Mouse (Mus musculus) adrenal gland, adult 2 months (tissue): Measurements from ENCODE around the gene Morn1. TPM values are rescaled to one million over a fixed set of nuclear protein-coding genes. Genes with fewer than 3 reads are reported as not detected.

Source experiments
- DNase-seq: peaks from one replicate; pipeline ENCODE4 v3.0.0; 2021
- polyA plus RNA-seq: library from polyadenylated mRNA; depleted of rRNA; stranded (reverse); fragments of >200 nt; gene quantifications from 2 replicates; pipeline ENCODE4 v1.2.3, GENCODE M21; 2012
- total RNA-seq, 2 experiments: library from RNA; stranded (reverse); gene quantifications; 2 replicates each; pipeline ENCODE4 v1.2.3; 2021

Gene Morn1
- total and polyA plus RNA-seq, 3 experiments = 5.5 to 18.8 (median 5.9) TPM

DNA sequence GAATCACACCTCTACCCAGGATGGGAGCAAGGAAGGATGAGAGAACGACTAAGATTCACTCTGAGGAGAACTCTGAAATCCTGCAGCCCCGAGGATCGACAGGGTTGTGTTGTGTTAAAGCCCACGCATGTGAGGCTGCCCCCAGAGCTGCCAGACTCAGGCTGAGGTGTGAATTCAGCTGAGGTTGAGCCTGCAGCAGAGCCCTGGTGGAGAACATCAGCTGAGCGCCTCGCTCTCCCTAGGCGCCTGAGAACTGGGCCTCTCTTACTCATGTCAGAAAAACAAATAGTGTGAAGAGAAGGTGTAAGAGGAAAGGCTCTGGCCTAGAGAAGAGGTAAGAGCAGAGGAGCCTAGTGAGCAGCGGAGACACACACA lies 72.2 kb downstream of the Morn1 start:
- DNase-seq = no peak

DNA sequence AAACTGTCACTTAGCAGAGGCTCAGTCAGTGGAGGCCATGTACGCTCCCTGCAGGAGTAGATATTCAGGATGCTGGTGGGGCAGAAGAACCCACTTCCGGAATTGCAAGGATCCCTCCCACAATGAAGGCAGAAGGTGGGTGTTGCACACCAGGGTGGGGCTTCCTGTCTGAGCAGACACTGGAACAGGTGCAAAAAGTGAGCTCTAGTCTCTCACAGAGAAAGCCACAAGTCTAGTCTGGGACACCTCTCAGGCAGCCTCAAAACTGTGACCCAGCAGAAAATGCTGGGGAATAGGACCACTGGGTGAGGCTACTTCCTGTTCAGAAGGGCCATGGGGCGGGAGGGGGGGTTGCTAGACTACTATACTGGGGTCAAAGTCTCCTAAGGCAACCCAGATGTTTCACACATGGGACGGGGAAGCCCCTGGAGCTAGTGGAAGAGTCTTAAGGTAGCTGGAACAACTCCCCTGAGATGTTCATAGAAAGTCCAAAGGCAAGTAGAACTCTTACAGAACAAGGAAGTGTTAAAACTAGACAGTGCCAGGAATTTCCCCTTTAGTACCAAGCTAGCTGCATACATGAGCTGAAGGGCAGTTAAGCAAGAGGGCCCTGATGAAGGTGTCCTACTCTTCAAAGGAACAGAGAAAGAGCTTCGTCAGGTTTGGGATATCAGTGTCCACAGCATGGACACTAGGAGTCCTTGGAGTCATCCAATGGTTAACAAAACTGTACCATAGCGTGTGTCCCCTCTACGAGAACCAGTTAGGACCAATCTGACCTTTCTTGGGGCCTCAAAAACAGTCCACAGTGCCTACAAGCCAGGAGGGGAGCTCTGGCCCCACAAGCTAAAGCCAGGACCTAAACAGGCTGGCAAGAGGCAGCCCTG lies 76.3 kb downstream of the Morn1 start:
- no peak for DNase-seq

DNA sequence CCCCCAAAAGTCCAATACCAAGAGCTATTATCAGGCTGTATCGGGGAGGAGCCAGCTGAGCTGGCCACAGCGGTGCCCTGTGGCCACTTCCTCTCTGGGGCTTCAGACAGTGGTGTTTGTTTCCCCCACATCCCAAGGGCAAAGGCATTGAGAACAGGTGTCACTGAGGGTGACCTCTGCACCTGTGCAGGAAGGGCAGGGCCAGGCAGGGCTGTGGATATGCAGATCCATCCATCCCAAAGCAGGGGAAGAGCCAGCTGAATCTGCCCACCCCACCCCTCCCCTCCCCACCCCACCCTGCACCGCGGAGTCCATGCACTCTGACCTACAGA lies 76.9 kb downstream of the Morn1 start:
- DNase-seq = no peak

DNA sequence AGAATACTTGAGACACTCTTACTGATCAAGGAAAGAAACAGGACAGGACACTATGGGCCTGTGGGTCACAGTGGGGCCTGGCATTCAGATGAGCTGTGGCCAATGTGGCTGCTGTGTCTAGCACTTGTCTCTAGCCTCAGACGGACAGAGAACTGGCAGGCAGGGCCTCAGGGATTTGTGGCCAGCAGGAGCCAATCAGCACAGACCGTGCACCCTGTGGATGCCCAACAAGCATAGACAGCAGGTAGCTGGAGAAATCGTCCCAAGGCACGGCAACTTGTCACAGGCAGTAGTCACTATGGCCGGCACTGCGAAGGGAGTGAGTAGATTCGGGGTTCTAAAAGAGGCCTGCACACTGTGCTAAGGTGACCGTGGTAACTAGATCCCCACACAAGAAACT lies 77.3 kb downstream of the Morn1 start:
- DNase-seq = no peak

DNA sequence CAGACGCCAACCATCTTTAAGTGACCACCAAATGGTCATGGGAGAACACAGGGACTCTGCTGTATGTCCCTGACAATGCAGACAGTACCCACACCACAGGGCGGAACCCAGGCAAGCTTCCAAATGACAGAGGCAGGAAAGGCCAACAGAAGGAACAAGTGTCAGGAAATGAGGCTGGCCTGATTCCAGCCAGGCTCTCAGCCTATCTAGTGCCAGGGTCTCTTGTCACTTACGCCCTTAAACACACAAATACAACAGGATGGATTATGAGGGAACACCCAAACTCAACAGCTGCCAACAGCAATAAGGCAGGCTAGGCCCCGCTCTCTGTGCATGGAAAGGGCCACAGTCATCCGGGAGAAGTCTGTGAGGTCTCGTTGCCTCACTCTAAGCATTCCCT lies 78.2 kb downstream of the Morn1 start:
- peak; percentile 78 for DNase-seq

DNA sequence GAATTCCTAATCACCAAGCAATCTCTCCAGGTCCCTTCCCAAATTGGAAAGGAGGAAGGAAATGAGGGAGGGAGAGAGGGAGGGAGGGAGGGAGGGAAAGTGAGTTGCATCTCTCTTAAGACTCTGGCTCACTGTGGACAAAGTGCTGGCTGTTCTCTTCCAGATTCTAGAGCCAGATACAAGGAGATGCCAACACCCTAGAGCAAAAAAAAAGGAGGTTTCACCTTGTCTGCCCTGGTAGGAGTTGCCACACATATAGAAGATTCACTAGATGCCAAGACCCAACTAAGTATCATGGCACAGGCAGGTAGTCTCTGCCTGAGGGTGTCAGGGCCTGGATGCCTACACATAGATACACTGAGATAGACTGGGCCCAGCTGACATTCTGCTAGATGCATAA lies 79.5 kb downstream of the Morn1 start:
- no peak for DNase-seq

DNA sequence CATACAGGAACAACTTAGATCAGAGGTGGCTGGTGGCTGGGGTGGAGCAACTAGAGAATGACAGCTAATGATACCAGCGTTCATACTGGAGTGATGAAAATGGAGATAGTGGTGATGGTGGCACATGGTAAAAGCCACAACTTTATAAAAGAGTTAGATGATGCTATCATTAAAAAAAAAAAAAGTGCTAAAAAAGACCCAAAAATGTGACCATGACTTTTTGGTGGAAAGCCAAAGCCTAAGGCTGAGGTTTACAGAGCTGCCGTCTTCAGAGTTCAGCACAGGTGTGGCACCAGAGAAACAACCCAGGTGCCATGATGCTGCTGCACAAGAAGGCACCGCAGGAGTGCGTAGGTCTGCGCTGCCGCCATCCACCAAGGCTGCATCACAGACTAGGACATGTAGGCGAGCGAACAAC lies 82.5 kb downstream of the Morn1 start:
- no peak for DNase-seq

DNA sequence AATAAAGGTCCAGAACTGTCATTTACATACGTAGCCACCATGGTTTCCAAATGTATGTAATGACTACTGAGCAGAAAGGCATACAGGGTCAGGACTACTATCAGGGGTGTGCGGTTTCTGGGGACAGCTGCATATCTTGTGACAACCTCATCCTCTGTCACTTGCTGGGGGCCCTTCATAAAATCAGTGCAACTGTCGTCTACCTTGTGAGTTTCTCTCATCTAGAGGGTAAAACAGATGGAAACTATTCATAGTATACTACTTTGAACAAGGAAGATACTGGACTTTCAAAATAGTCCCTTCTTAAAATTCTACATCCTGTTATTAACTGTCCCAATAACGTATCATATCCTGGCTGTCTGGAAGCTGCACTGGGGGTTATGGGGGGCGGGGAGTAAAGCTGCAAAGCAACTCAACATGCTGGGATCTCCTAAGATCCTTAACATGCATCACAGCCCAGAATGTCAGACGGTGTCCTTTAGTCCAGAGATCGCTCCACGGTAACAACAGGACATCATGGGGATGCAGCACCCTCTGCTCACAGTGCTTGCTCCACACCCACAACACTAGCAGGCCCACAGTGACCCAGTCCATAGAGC lies 84.3 kb downstream of the Morn1 start:
- no peak for DNase-seq

DNA sequence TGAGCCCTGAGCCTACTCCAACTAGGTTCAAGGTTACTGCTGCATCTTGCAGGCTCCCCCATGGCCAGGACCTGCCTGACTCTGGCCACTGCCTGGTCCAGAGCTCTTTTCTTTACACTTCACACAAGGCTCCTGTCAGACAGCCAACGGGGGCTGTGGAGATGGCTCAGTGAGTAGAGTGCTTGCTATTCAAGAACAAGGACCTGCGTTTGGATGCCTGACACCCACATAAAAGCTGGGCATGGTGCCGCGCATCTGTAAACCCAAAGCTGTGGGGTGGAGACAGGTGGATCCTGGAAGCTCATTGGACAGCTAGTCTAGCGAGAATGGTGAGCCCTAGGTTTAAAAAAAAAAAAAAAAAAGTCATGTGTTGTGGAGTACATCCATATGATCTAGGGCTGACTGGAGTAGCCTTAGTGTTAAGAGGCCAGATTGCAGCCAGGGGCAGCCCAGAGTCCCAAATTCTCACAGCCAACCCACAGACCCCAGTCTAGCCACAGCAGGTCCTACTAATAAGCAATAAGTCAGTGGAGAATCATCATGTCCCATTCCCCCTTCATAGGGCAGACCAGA lies 85.7 kb downstream of the Morn1 start:
- no peak for DNase-seq

DNA sequence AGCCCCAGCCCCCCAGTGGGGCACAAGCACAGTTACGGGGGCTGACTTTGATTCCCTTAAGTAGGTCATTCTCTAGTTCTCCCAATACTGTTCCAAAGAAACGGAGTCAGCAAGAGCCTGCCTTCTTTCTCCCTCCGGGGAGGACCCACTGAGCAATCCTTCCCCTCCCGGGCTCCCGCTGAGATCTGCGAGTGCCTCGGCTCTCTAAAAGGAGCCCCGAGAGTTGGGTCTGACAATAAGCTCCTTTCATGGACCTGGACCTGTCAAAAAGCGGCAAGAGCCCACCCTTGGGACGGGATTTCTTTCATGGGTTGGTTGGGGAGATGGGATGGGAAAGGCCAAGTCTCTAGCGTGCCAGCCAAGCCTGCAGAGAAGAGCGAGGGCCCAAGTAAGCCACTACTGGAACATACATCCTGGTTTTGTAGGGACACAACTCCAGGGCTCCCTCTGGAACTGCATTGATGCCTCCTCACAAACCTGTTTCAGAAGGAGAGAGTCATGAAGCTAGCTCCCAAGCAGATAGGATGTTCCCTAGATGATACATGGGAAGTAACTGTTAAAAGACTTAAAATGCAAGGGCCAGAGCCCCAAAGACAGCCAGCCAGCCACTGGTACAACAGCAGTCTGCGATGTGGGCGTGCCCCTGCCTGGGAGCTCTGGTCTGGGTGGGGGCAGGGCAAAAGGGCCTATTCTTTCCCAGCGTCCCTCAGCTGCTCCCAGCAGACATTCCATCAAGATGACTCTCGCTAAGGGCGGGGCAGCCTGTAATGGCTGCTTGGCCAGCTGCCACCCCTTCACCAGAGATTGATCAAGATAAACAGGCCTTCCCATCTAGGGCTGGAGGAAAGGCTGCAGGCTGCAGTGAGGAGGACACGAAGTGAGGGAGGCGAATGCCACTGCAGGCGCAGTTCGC lies 86.8 kb downstream of the Morn1 start:
- peak; percentile 97 for DNase-seq

DNA sequence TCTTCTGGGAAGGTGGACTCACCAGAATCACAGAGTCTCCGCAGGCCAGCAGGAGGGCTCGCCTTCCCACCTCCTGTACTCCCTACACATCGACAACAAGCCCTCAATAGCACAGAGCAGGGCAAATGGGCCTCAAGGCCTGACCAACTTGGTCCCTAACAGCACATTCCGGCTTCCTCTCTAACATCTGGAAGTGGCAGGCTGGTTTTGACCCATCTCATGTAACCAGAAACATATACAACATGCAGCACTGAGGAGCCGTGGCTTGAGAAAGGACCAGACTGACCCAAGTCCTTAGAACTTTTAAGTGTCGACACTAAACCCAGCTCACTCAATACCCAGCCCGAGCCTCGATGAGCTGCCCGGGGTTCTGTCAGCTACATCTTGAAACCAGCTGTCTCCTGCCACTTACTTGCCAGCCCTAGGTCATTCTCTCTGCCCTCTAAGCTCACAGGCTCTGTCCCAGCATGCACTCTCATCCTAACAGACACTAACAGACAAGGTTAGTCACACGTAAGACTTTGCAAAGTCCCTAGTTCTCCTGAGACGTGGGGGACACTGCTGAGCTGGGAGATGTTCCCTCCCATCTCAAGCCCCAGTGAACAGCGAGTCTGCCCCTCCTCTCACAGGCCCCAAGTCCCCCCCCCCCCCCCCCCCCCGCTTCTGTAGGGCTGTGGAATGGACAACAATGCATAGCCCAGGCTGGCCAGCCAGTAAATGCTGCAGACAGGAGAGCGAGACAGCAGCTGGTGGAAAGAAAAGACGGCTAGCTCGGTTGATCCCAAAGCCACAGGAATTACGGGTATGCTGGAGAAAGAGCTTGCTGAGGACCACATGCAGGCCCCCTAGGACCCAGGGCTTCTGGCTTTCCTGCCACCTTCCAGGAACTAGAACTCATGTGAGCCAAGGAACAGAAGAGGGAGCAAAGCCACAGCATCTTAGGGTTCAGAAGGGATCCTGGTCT lies 87.7 kb downstream of the Morn1 start:
- no peak for DNase-seq

DNA sequence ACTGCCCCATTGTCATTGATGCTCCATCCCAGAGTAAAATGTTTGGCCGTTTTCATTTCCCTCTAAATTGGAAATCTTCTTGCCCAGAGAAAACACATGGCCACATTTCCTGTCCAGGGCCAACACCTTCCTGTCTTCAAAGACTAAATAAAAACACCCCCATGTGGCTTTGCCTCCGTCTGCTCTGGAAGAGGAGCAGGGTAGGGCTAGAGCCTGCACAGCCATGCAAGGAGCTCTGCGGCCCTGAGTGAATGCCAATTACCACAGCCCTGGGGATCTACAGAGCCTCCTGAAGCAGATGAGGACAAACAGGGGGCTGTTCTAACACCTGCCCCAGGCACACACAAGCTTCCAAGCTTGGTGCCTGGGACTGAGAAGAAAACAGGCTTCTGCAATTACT lies 89.8 kb downstream of the Morn1 start:
- no peak for DNase-seq

DNA sequence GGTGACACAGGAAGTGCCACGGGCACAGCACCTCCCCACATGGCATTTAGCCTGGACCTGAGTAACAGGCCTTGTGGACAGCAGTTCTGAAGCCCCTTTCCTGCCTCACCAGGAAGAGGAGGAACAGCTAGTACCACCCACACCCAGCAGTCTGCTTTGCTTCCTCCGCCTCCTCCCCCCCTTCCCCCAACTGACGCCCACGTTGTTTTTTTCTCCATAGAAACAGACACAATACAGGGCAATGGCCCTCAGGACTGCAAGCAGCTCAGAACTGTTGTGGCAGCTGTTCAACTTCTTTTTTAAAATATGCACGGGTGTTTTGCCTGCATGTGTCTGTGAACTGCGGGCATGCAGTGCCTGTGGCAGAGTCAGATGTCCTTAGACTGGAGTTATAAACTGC lies 91.9 kb downstream of the Morn1 start:
- peak; percentile 76 for DNase-seq

DNA sequence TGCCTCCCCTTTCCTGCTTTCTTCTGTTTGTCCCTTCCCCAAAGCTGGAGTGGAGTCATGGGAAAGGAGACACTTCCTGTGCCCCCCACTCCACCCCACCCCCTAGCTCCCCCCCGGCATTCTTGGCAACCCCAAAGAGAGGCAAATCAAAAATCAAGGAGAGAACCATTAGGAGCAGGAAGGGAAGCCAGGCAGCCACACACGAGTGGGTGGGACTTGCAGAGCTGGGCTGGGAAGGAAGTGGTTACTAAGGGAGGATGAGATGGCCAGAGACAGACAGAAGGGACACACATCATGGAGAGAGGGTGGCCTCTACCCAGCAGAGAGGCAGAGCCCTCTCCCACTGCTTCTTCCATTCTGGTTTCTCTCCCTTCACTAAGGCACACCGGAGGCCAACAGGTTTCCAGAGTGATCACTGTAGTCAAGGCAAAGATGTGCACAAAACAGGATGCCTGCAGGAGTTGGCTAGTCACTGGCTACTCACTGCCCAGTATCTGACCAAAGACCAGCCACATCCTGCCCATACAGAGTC lies 92.7 kb downstream of the Morn1 start:
- no peak for DNase-seq

DNA sequence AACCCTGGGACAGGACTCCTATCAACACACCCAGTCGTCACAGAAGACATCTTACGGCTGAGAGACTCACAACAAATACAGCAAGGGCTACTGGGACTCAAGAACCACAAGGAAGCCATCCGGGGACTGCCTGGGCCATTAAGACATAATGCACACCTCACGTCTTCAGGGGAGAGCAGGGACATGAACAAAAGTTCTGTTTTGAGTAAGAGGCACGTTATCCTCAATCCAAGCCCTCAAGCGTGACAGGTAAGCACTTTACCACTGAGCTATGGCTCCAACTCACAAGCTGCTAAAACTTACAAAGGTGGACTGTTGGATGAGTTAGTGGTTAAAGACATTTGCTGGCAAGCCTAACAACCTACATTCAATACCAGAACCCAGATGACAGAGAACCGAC lies 96.8 kb downstream of the Morn1 start:
- no peak for DNase-seq

DNA sequence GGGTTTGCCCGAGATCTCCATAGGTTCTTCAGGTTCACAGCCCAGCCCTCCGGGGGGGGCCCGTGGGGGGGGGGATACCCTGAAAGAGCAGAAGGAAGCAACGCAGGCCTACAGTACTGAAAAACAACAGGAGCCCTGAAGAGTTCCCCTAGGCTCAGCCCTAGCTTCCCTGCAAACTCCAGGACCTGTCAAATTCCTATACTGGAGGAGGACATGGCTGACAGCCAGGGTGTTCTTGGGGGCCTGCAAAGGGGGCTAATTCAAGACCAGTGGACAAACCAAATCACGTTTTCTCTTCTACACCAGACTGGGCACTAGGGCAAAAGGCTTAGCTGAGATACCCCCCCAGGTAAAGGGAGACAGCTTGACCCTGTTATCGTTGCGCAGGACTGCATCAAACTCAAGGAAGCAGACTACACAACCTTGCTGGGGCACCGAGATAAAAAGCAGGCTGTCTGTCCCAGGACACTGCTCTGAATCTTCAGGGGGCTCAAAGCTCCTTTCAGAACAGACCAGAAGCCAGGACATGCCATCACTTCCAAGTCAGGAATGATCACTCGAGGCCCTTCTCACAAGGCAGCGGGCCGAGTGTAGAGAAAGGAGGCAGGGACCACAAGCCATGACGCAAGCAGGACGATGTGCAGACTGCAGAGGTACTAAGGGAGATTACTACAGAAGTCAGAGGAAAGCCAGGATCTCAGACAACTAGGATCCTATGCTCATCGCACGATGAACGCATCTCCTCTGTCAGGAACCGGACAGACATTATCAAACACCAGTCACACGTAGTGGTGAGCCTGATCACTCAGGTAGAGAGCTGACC lies 98.1 kb downstream of the Morn1 start:
- no peak for DNase-seq

DNA sequence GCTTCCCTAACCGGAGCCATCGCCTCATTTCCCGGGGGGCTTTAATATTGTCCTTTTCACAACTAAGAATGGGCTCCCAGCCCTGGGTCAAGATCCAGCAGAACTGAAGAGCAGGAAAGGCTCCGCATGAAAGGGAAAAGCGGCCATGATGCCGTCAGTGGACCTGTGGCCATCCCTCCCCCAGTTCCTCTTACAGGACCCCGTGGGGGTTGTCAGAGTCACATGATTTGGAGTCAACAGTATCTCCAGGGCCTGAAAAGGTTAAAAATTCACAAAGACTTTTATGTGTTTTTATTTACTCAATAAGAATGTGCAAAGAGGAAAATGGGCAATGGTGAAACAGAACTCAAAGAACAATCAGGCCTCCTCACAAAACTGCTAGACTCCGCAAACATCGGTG lies 99.5 kb downstream of the Morn1 start:
- DNase-seq = no peak

DNA sequence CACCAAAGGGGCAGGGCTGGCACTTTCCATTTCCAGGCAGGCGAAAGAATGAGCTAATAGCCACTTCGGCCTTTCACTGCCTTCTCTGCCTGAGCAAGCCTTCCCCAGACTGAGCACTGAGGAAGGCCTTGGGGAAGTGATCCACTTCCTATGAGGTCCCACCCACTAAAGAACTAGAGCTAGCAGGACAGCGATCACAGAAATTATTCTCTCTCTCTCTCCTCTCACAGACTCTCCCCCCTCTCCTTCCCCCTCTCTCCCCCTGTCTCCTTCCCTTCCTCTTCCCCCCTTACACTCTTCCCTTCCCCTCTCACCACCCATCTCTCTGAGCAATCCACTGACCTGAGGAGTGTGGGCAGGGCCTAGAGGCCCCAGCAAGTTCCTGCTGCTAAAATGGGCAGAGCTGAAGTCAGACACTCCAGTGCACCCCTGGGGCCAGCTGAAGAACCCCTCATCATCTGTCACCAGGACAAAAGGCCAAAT lies 100.9 kb downstream of the Morn1 start:
- DNase-seq = peak; percentile 46

DNA sequence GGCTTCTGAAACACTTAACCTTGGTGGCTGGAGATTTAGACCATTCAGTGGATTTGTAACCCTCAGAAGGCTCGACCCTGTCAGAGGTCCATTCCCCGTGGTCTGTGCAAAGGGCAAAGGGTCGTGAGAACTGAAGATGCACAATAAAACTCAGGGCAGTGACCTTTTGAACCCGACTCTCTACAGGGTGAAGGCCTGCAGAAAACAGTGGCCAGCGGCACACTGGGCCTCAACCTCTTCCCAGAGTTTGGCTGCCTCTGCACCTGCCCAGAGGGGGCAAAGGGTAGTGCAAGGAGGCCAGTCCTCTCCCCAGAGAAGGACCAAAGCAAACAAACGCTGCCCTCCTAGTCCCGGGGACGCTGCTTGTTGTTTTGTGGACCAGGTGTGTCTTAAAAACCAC lies 102.0 kb downstream of the Morn1 start:
- DNase-seq = no peak

DNA sequence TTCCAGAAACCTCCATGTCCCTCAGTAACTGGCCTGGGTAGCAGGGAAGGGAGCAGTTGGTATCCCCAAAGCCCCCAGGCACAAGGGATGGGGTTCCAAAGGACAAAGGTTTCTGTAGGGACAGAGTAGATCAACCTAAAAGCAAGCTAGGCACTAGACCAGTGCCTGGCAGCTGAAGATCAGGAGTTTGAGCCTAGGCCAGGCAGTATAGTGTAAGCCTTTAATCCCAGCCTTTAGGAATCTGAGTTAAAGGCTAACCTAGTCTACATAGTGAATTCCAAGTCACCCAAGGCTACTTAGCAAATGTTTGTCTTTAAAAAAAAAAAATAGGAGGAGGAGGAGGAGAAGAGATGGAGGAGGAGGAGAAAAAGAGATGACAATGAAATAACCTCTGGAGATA lies 102.4 kb downstream of the Morn1 start:
- DNase-seq = no peak
